Mouse (Mus musculus): Measurements from ENCODE around the gene Olfr1158. TPM values are rescaled to one million over a fixed set of nuclear protein-coding genes. Genes with fewer than 3 reads are reported as not detected.
"Not testable (repeated sequence)": the region's sequence is repeated elsewhere in the genome, so short reads cannot be mapped to it uniquely, and the experiment has no call there.

The Olfr1158 gene
- polyA plus RNA-seq (2015; fragmentation: Nextera tagmentation; extraction: Ambion mirVana): not detected in 2 replicates

GRCm38 (mm10) chr2:87989813-87990212 is at the start of gene Olfr1158:
TSS of gene Olfr1158 (plus strand) at chr2:87990113.
- Histone ChIP-seq H3K27ac (no peak within 1 kb of the TSS), H3K27me3 (no peaks in the 10 kb centered on the region), H3K4me3 (no peak within 1 kb of the TSS), H3K9me3 (no peaks in the 10 kb centered on the region), H3K36me3 (no peaks in the 10 kb centered on the region), H3K4me2 (no peak within 1 kb of the TSS), H3K4me1 (no peaks in the 10 kb centered on the region), H3K9ac (no peak within 1 kb of the TSS)
- ATAC-seq (ENCODE audit: insufficient number of reproducible peaks, insufficient read depth, low FRiP score, low TSS enrichment, low read depth): no peak

DNA sequence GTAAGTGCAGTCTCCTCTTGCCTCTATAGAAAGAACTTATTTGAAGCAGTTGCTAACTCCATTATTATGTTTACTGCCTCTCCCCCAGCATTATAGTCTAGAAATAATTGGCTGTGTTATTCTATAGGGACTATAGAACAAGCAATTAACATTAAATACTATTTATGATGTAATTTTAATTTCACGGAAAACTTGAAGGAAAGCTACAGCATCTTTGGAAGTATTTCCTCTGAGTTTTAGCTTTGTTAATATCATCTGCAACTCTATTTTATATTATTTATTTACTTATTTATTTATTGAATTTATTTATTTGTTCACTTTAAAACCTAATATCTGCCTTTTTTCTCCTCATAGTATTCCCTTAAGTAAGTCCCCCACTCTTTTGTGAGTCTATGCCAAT is 44.9 kb upstream of the Olfr1158 start, which contains the start of gene Olfr1155:
Olfr1155 (minus strand) TSS at position 101 of the 400 bp plus-strand sequence.
- ATAC-seq (ENCODE audit: insufficient number of reproducible peaks, insufficient read depth, low FRiP score, low TSS enrichment, low read depth): no peak
- Histone ChIP-seq H3K4me2 (no peak within 1 kb of the TSS), H3K9ac (no peak within 1 kb of the TSS), H3K36me3 (no peaks in the 10 kb centered on the region), H3K27ac (no peak within 1 kb of the TSS), H3K27me3 (no peaks in the 10 kb centered on the region), H3K4me1 (no peaks in the 10 kb centered on the region), H3K4me3 (no peak within 1 kb of the TSS), H3K9me3 (no peaks in the 10 kb centered on the region)
- WGBS: 95% methylated on average over 1 of the region's 1 CpGs

DNA sequence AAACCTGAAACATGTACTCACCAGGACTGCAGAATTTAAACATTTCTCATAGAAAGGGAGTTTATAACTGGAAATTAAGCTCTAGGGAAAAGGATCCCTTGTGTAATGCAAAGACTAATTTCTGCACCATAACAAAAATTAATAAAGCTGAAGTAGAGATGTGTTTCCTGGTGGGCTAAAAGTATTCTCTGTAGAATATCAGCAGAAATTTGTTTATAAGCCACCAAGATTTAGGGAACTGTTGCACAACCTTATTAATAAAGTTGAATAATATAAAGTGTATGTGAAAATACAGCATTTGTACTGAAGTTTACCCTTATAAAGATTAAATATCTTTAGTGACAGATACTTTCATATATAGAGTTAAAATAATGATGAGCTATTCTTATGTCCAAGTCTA is 36.9 kb upstream of the Olfr1158 start, which contains the start of gene Olfr1156:
Olfr1156 (minus strand) TSS at position 101 of the 400 bp plus-strand sequence.
- H3K9me3 ChIP-seq: no peaks in the 10 kb centered on the region
- H3K4me1 ChIP-seq: no peaks in the 10 kb centered on the region
- no peak within 1 kb of the TSS for H3K4me2 ChIP-seq
- H3K27me3 ChIP-seq: no peaks in the 10 kb centered on the region
- H3K9ac ChIP-seq: no peak within 1 kb of the TSS
- no peak within 1 kb of the TSS for H3K27ac ChIP-seq
- no peak for ATAC-seq (ENCODE audit: insufficient number of reproducible peaks, insufficient read depth, low FRiP score, low TSS enrichment, low read depth)
- H3K36me3 ChIP-seq: no peaks in the 10 kb centered on the region
- no peak within 1 kb of the TSS for H3K4me3 ChIP-seq

DNA sequence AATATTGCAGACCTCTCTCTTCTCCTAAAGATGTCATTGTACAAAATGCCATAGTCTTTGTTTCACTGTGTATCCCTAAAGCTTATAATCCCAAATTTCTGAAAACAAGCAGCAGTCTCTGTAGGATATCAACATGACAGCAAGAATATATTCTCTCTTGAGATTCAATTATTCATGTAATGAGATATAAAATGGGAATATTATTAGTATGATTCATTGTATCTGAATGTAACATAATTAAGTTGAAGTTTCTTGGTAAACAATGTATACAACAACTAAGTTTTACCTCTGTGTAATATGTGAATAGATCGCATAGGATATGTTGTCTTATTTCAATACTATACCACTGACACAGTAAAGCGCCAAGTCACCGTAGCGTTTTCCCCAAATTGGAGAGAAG is 21.7 kb upstream of the Olfr1158 start, which contains the start of gene Olfr1157:
Olfr1157 (minus strand) TSS at position 101 of the 400 bp plus-strand sequence.
- H3K27me3 ChIP-seq: no peaks in the 10 kb centered on the region
- no peak within 1 kb of the TSS for H3K9ac ChIP-seq
- H3K9me3 ChIP-seq: no peaks in the 10 kb centered on the region
- H3K4me3 ChIP-seq: no peak within 1 kb of the TSS
- no peak within 1 kb of the TSS for H3K4me2 ChIP-seq
- no peaks in the 10 kb centered on the region for H3K36me3 ChIP-seq
- H3K4me1 ChIP-seq: no peaks in the 10 kb centered on the region
- ATAC-seq (ENCODE audit: insufficient number of reproducible peaks, insufficient read depth, low FRiP score, low TSS enrichment, low read depth): no peak
- WGBS: 96% methylated on average over 4 of the region's 4 CpGs
- no peak within 1 kb of the TSS for H3K27ac ChIP-seq

DNA sequence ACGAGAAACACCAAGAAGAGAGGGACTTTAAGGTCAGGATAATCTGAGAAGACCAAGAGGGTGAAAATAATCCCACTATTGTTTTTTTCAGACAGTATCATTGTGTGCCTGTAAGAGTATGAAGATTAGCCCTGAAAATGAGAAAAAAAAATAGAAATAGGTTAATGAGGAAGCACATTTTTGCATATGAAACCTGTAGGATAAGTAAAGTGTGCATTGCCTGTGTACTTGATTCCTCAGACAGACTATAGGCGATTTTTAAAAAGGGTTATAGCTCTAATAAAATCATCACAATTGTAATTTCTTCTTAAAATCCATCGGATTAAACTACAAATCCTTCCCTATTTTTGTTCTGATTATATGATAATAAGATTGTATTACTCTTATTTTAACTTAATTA is 15.3 kb upstream of the Olfr1158 start, which contains the start of gene Olfr74:
Olfr74 (minus strand) TSS at position 101 of the 400 bp plus-strand sequence.
- Histone ChIP-seq H3K36me3 (no peaks in the 10 kb centered on the region), H3K9me3 (no peaks in the 10 kb centered on the region), H3K27ac (no peak within 1 kb of the TSS), H3K4me2 (no peak within 1 kb of the TSS), H3K27me3 (no peaks in the 10 kb centered on the region), H3K9ac (no peak within 1 kb of the TSS), H3K4me1 (no peaks in the 10 kb centered on the region), H3K4me3 (no peak within 1 kb of the TSS)
- WGBS: 69% methylated on average over 3 of the region's 3 CpGs
- no peak for ATAC-seq (ENCODE audit: insufficient number of reproducible peaks, insufficient read depth, low FRiP score, low TSS enrichment, low read depth)

DNA sequence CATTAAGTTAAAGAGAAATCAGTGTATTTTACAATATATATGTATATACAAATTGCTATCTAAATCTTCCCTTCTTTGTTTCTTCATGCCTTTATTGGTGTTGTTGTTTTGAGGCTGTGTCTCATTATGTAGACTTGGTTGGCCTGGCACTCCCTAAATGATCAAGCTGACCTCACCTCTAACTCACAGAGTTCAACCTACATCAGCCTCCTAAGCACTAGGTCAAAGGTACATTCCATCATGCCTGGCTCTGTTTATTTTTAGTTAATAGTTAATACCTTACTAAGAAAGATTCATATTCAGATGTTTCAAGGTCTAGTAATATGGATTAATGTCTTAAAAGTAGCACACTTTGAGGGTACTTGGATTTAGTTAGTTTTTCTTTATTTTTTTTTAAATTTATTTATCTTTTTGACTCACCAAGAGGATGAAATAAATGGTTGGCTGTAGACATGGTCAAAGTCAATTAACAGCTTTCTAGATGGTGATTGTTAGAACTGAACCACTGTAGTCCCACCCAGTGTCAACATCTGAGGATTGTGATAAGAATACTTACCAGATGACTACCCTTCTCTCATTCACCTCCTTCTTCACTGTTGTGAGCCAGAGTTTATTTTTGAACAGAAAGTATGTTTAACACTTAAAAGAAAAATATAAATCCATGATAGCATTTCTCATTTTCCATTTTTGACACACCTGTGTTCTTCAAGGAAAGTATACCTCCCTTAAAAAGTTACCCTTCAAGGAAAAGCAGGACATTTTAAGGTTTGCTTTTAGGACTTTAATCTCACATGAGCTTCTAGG is 17.8 kb downstream of the Olfr1158 start, which contains the start of gene Olfr1160:
Olfr1160 (minus strand) TSS at position 754 of the 804 bp plus-strand sequence.
- no peaks in the 10 kb centered on the region for H3K9me3 ChIP-seq
- no peaks in the 10 kb centered on the region for H3K36me3 ChIP-seq
- no peaks in the 10 kb centered on the region for H3K27me3 ChIP-seq
- ATAC-seq (ENCODE audit: insufficient number of reproducible peaks, insufficient read depth, low FRiP score, low TSS enrichment, low read depth): no peak
- H3K4me3 ChIP-seq: no peak within 1 kb of the TSS
- no peak within 1 kb of the TSS for H3K27ac ChIP-seq
- no peak within 1 kb of the TSS for H3K4me2 ChIP-seq
- no peak within 1 kb of the TSS for H3K9ac ChIP-seq
- no peaks in the 10 kb centered on the region for H3K4me1 ChIP-seq

DNA sequence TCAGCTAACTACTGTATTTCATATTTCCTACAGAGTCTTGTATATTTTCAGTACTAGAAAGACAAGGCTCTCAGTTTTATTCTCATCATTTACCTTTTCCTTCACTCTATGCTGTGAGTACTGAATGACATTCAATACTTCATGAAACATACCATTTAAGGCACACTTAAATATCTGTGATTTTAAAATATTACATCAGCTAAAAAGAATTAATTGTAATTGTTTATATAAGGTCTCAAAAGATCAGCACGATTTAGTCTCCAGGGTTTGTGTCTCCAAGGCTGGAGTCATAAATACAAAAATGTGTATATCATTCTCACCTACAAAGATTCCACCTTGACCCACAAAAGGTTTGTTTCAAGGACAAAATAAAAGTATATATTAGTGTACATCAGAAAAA is 32.6 kb downstream of the Olfr1158 start, which contains the start of gene Olfr1161:
Olfr1161 (plus strand) TSS at position 301 of the 400 bp plus-strand sequence.
- whole genome bisulfite sequencing: 73% methylated on average over 1 of the region's 1 CpGs
- H3K4me2 ChIP-seq; H3K9me3 ChIP-seq; H3K27me3 ChIP-seq; H3K9ac ChIP-seq; ATAC-seq (ENCODE audit: insufficient number of reproducible peaks, insufficient read depth, low FRiP score, low TSS enrichment, low read depth); H3K4me1 ChIP-seq; H3K27ac ChIP-seq; H3K36me3 ChIP-seq; H3K4me3 ChIP-seq: not testable (repeated sequence)

- no peak for ATAC-seq (ENCODE audit: insufficient number of reproducible peaks, insufficient read depth, low FRiP score, low TSS enrichment, low read depth)
- Histone ChIP-seq H3K4me1 (no peaks in the 10 kb centered on the region), H3K36me3 (no peaks in the 10 kb centered on the region), H3K27ac (no peak within 1 kb of the TSS), H3K27me3 (no peaks in the 10 kb centered on the region), H3K9ac (no peak within 1 kb of the TSS), H3K4me3 (no peak within 1 kb of the TSS), H3K4me2 (no peak within 1 kb of the TSS), H3K9me3 (no peaks in the 10 kb centered on the region)
These were observed 47.7 kb downstream of the Olfr1158 start, which contains the start of gene Olfr73 for GRCm38 (mm10) chr2:88037599-88037998. TSS of gene Olfr73 (minus strand) at chr2:88037699.

Other genes starting within 250 kb of the Olfr1158 start
- gene Olfr1140, start 246.4 kb upstream of the Olfr1158 start, polyA plus RNA-seq (2015; fragmentation: Nextera tagmentation; extraction: Ambion mirVana): not detected in 2 replicates
- not detected in 2 replicates for gene Olfr1141, start 236.1 kb upstream of the Olfr1158 start, polyA plus RNA-seq (2015; fragmentation: Nextera tagmentation; extraction: Ambion mirVana)
- not detected in 2 replicates for gene Olfr152, start 210.6 kb upstream of the Olfr1158 start, polyA plus RNA-seq (2015; fragmentation: Nextera tagmentation; extraction: Ambion mirVana)
- gene Olfr1143, start 189.5 kb upstream of the Olfr1158 start, polyA plus RNA-seq (2015; fragmentation: Nextera tagmentation; extraction: Ambion mirVana): not detected in 2 replicates
- not detected in 2 replicates for gene Olfr1145, start 180.3 kb upstream of the Olfr1158 start, polyA plus RNA-seq (2015; fragmentation: Nextera tagmentation; extraction: Ambion mirVana)
- gene Olfr1148, start 159.6 kb upstream of the Olfr1158 start, polyA plus RNA-seq (2015; fragmentation: Nextera tagmentation; extraction: Ambion mirVana): not detected in 2 replicates
- not detected in 2 replicates for gene Olfr1150-ps1, start 146.1 kb upstream of the Olfr1158 start, polyA plus RNA-seq (2015; fragmentation: Nextera tagmentation; extraction: Ambion mirVana)
- gene Olfr1151, start 134.3 kb upstream of the Olfr1158 start, polyA plus RNA-seq (2015; fragmentation: Nextera tagmentation; extraction: Ambion mirVana): not detected in 2 replicates
- gene Olfr1152, start 123.6 kb upstream of the Olfr1158 start, polyA plus RNA-seq (2015; fragmentation: Nextera tagmentation; extraction: Ambion mirVana): not detected in 2 replicates
- not detected in 2 replicates for gene Olfr1153, start 95.2 kb upstream of the Olfr1158 start, polyA plus RNA-seq (2015; fragmentation: Nextera tagmentation; extraction: Ambion mirVana)
- gene Olfr1154, start 84.9 kb upstream of the Olfr1158 start, polyA plus RNA-seq (2015; fragmentation: Nextera tagmentation; extraction: Ambion mirVana): not detected in 2 replicates
- not detected in 2 replicates for gene Olfr1155, start 45.0 kb upstream of the Olfr1158 start, polyA plus RNA-seq (2015; fragmentation: Nextera tagmentation; extraction: Ambion mirVana)
- gene Olfr1156, start 37.0 kb upstream of the Olfr1158 start, polyA plus RNA-seq (2015; fragmentation: Nextera tagmentation; extraction: Ambion mirVana): not detected in 2 replicates
- gene Olfr1157, start 21.8 kb upstream of the Olfr1158 start, polyA plus RNA-seq (2015; fragmentation: Nextera tagmentation; extraction: Ambion mirVana): not detected in 2 replicates
- gene Olfr74, start 15.4 kb upstream of the Olfr1158 start, polyA plus RNA-seq (2015; fragmentation: Nextera tagmentation; extraction: Ambion mirVana): not detected in 2 replicates
- gene Olfr1160, start 18.2 kb downstream of the Olfr1158 start, polyA plus RNA-seq (2015; fragmentation: Nextera tagmentation; extraction: Ambion mirVana): not detected in 2 replicates
- gene Olfr1161, start 32.7 kb downstream of the Olfr1158 start, polyA plus RNA-seq (2015; fragmentation: Nextera tagmentation; extraction: Ambion mirVana): not detected in 2 replicates
- not detected in 2 replicates for gene Olfr73, start 47.6 kb downstream of the Olfr1158 start, polyA plus RNA-seq (2015; fragmentation: Nextera tagmentation; extraction: Ambion mirVana)
- not detected in 2 replicates for gene Olfr1162, start 61.0 kb downstream of the Olfr1158 start, polyA plus RNA-seq (2015; fragmentation: Nextera tagmentation; extraction: Ambion mirVana)
- gene Olfr1163, start 81.7 kb downstream of the Olfr1158 start, polyA plus RNA-seq (2015; fragmentation: Nextera tagmentation; extraction: Ambion mirVana): not detected in 2 replicates
- gene Olfr1164, start 103.9 kb downstream of the Olfr1158 start, polyA plus RNA-seq (2015; fragmentation: Nextera tagmentation; extraction: Ambion mirVana): not detected in 2 replicates
- gene Olfr1166, start 138.2 kb downstream of the Olfr1158 start, polyA plus RNA-seq (2015; fragmentation: Nextera tagmentation; extraction: Ambion mirVana): not detected in 2 replicates
- not detected in 2 replicates for gene Olfr1167, start 165.1 kb downstream of the Olfr1158 start, polyA plus RNA-seq (2015; fragmentation: Nextera tagmentation; extraction: Ambion mirVana)
- gene Olfr1168, start 191.8 kb downstream of the Olfr1158 start, polyA plus RNA-seq (2015; fragmentation: Nextera tagmentation; extraction: Ambion mirVana): not detected in 2 replicates
- not detected in 2 replicates for gene Olfr1170, start 238.2 kb downstream of the Olfr1158 start, polyA plus RNA-seq (2015; fragmentation: Nextera tagmentation; extraction: Ambion mirVana)